Mouse (Mus musculus) c-Kit-positive CD71-negative TER-119-negative erythroid progenitor cells, embryonic 14.5 days (primary cell): Measurements from ENCODE around the gene Mcam.

Experiments
- DNase-seq: peaks from one replicate; pipeline ENCODE4 v3.0.0-alpha.2; 2013; ENCODE audit warnings: low read depth

The Mcam gene

DNA sequence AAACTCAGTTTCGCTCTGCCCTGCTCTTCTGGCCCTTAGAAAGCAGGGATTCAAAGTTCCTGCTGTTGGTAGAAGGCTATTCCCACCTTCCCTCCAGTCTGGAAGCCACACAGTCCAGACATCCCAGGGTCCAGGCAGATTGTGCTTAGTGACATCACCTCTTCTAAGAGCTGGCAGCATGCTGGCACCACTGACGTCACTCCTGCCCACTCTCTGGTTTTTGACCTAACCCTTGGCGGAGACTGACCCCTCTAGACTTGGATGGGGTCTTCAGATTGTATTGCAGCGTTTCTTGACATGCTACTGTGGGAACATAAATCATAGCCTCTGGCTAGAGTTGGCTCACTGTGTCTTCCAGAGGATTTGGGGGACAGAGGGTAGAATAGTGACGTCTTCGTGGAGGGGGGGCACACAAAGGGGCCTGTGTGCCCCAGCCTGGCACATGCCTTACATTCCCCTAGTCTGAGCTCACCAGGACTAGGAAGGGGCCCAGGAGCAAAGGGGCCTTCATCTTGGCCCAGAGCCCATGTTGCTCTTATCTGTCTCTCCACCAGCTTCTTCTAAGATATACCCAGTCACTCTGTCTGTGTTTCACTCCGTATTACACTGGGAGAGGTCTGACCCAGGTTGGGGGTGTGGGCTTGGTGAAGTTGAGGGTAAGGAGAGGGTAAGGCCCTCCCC, 1.6 kb downstream of the Mcam start:
- DNase-seq = no peak

DNA sequence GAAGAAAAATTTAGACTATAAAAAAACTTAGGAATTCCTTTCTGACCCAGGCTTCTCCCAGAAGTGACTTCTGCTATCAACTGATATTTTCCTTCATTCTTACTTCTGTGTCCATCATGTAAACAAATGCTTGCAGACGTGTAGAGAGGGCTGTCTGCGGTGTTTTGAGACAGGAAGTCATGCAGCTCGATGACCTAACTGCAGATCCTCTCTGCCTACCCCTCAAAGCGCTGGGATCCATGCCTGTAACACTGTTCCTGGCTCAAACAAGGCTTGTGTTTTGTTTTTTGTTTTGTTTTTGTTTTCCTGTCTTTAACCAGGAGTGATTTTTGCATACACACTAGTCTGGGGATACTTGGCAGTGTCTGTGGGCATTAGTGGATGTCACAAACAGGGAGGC, 3.6 kb downstream of the Mcam start:
- DNase-seq = no peak

DNA sequence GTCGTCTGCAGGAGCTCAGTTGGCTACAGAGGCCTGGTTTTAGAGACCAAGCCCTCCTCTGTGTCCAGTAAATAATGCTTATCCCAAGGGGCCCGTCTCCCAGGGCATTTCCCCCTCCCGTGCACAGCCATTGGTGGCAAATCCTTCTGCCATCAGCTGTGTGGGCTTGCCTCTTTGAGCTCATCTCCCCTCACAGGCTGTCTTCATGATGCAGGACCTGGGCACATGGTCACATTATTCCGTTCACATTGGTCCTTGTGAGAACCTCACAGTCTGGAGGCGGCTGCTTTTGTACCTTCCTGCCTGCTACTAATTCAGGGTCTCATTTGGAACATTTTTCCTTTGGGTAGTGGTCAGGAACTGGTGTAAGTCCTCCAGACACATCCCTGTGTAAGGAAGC, 7.7 kb downstream of the Mcam start:
- no peak for DNase-seq

DNA sequence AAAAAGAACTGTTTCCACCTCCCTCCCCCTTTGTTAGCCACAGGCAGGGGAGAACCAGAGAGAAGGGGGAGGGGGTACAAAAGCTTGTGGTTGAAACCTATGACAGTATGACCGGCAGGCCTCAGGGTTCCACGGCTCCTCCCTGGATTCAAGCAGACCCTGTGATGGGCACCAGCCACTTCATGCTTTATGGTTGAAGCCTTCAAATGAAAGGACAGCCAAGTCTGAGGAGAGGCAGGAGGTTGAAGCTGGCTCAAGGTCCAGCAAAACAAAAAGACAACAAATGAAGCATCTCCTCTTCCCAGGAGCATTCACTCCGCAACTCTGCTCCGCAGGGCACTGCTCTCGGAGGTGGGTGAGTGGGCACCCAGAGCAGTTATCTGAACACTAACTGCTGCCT, 9.2 kb downstream of the Mcam start:
- DNase-seq = no peak

DNA sequence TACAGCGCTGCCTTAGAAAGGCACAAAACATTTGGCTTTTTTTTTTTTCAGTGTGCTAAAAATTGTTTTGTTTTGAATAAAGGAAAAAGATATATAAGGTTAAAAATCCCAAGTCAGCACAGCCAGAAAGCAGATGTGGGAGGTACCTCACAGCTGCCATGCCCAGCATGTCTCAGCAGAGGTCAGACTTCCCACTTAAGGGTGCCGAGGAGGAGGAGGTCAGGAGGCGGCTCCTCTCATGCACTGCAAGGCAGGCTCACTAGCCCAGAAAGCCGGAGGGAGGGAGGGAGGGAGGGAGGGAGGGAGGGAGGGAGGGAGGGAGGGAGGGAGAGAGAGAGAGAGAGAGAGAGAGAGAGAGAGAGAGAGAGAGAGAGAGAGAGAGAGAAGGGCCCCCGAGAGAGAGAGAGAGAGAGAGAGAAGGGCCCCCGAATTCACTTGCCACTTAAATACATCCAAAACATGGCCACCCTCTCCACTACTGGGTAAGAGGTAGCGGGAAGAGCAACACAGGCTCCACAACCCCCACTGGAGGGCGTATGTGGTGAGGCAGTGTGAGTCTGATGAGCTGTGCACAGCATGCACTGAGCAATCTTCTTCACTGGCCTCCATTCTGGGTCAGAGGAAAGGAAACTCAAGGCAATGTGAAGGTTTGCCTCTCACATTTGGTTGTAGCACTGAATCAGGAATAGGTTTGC, 9.9 kb downstream of the Mcam start:
- DNase-seq = no peak

DNA sequence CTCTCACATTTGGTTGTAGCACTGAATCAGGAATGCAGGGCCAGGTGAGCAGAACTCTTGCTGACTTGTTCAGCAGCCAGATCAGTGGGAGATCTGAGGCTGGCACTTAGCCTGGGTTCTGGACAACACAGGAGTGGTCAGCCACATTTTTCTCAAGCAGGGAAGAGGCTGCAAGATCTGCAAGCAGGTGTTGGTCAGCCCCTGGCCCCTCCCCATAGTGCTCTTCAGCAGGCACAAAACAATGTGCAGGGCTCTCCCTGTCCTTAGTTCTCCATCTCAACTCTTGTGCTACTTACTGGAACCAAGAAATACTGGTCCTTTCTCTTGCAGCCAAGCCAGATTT, 10.4 kb downstream of the Mcam start:
- DNase-seq = no peak

DNA sequence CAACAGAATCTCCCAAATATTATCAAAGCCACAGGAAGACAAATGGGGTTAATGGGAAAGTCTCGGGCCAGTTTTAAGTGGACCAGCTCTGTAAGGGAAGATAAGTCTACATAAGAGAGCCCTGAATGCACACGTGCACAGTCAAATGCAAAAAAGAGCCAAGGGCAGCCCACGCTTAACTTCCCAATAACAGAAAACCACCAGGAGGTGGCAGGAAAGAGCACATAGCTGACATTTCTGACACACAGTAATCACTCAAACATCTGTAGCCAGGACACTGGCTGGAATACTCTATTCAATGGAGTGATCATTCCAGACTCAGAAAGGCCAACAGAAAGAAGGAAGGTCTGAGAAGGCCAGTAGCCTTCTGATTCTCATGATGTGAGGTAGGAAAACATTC, 13.0 kb downstream of the Mcam start:
- DNase-seq = no peak

DNA sequence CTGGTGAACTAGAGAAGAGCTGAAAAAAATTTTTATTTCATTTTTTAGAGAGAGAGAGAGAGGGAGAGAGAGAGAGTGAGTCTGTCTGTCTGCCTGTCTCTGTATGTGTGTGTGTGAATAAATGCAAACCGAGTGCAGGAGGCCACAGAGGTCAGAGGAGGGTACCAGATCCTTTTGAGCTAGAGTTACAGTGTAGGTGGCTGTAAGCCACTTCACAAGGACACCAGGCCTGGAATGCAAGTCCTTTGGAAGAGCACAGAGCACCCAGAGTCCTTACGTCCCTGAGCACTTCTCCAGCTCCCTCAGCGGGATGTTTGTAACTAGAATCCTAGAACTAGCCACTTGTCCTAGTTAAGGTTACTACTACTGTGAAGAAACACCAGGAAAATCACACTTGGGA, 25.6 kb downstream of the Mcam start:
- no peak for DNase-seq

DNA sequence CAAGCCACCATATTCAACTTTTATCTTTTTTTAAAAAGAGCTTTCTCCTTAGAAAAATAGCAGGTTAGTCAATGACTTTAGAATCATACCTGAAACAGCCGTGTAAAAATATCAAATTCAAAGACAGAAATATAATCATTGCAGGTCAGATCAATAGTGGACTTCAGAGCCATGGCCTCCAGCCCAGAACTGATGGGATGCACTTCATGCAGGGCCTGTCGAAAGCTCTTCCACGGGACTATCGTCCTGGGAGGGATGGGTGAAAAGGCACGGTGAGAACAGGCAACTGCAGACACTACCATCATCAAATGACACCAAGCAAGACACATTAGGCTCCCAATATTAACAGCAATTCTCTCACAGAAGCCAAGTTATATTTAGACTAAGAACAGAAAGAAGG, 34.7 kb downstream of the Mcam start:
- DNase-seq = no peak

DNA sequence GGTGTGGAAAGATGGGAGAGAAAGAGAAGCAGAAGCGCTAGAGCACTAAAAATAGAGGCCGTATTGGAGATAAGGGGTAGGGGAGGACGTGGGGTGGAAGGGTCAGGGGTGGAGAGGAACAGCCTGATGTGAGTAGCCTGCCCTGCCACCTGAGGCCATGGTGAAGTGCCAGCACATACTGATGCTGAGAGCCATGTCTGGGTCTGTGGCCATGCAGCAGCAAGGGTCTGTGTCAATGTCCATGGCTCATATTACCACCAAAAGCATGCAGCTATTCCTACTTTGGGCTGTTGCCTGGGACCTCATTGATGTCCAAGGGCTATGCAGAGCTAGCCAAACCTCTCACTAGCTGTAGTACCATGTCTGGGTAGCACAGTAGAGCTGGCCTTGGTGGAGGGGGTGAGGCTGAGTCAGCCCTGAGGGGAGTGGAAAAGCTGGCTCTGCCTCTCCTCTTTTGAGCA, 36.5 kb downstream of the Mcam start:
- no peak for DNase-seq

DNA sequence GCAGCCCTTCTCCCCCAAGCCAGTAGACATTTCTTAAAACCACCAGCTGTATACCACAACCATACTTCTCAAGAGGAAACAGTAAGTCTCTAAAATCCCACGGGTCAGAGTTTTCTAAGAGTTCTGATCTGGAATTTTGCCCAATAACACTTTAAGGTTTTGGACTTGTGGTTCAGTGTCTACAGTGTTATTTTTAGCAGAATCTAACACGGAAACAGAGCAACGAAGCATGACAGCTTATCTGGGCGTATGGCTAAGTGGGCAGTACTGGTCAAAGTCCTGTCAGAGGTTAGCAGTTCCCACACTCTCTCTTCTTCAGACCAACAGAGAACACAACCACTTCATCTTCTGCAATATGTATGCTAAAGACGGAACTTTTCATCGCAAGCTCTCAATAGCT, 41.3 kb downstream of the Mcam start:
- no peak for DNase-seq

DNA sequence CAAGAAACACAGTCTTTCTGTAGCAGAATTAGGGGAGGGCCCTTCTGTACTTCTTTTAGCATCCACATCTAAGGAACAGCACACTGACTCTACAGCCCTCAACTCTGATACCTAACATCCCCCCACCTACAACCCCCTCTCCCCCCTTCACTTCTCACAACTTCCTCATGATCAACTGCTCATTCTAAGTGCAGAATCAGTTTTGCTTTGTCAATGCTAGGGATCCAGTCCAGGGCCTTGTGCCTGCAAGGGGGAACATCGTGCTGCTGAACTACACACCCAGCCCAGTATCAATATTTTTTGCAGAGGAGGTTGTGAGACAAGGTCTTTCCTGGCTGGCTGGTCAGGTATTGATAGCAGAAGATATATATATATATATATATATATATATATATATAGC, 41.7 kb downstream of the Mcam start:
- DNase-seq = no peak

DNA sequence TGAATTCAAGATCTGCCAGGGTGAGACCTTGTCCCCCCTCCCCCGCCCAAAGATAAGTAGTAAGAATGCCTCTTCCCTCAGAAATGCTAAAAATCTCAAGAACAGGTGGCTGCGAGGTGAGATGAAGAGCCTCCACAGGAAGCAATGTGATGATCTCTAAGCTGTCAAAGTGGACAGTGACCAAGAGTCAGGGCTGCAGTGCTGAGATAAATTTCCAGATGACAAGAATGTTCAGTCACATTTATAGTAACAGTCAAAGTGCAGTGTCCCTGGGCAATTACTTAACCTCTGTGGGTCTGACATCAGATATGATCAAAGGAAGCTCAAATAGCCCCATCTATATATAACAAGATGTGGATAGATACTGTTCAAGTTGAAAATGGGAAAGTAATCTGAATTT, 43.1 kb downstream of the Mcam start:
- no peak for DNase-seq

DNA sequence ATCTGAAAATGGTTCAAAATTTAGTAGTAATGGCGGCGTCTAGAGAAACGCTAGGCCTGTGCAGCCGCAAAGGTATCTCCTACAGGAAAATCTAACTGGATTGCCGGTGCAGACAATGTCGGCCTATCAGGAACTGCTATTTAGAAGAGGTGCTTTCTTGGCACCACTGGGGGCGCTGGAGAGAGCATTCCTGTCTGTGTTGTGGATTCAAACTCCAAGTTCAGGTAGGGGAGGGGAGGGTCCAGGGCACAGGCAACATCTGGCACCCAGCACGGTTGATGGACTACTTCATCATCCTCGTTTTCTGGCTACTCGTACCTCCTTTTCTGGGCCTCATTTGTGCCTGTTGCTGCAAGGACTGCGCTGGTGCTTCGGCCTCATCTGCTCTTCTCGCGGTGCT, 44.1 kb downstream of the Mcam start:
- DNase-seq = peak; percentile 28

DNA sequence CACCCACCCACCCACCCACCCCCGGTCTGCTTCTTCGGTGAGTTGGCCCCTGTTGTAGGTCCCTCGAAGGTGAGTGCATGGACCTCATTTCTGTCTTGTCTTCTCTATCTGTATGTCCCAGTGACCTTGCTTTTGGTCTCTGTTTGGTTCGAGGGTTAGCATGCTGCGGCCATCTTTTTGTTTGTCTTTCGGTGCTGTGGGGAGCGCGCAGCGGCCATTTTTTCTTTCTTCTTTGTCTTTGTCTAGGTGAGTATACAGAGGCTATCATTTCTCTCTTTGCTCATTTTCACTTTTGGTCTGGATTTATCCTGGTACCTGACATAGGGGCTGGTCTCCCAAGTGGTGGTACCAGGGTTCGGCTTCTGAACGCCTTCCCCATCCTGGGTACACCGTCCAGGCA, 44.5 kb downstream of the Mcam start:
- DNase-seq = no peak

DNA sequence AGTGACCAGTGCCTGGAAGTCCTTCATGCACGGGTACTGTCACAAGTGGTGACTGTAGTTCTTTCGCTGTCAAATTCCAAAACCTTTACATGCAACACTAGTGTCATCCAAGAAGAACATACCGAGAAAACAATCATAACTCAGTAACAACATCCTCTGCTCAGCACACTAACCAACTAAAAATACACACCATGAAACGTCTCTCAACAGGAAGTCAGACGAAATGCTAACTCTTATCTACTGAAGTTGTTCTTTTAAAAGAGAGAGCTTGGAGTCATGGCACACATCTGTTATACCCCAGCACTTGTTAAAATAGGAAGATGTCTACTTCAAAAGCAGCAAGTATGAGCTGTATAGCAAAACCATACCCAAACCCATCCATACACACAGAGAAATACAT, 47.3 kb downstream of the Mcam start:
- DNase-seq = no peak

DNA sequence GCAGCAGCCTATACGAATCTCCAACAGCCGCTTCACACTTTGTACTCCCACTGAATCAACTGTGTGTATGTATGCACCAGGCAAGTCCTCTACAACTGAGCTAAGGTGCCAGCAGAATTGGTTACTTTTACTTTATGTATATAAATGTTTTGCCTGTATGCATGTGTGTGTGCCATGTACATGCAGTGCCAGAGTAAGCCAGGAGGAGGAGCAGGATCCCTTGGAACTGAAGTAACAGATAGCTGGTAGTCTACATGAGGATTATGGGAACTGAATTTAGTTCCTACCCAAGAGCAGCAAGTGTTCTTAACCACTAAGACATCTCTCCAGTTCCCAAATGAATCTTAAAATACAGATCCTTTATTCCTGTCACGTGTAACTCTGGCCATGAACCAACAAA, 48.0 kb downstream of the Mcam start:
- peak; percentile 39 for DNase-seq

DNA sequence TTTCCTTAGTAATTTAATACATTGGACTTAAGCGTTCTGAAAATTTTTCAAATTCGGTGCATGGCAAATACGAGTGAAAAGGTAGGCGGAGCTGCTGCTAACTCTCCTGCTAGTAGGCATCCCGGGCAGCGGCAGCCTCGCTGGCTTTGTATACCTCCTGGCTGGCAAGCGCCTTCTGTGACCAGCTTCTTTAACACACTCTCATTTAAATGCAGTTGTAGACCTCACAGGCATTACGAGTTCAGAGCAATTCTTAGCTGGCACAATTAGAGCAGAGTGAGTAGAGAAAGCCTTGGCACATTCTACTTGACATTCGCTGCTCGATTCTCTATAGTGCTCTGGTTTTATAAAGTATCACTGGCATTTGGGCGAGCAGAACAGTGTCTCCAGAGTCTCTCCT, 54.0 kb downstream of the Mcam start:
- no peak for DNase-seq

DNA sequence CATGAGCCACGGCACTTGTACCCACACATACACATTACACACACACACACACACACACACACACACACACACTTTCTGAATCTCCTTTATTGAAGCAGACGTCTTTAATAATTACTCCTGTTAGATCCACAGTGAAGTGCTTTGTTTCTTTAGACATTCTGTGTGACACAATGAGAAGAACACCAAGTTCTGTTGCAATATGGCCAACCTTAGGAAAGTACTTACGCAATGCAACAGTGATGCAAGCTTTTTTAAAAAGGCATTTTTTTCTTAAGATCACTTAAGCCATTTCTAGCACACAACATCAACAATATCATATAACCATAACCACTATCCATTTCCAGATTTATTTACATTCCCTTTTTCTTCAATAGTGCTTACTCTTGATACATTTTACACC, 56.9 kb downstream of the Mcam start:
- DNase-seq = peak; percentile 29

DNA sequence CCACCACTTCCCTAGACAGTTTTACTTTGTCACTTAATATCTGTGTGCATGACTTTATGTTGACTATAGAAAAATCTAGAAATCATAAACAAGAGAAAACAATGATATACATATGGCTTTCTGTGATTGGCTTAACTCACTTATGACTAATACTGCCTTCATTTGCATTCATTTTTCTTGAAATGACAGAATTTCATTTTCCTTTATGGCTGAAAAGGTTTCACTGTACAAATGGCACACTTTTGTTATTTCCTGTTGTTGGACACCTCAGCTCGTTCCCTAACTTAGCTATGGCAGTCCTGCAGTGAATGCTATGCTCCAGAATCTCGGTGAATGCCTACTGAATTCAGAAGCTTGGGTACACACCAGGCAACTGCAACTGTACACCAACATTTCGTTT, 58.0 kb downstream of the Mcam start:
- no peak for DNase-seq
